Mouse (Mus musculus) gastrocnemius, postnatal 36 days (tissue): ENCODE data around the gene Gcnt7. TPM values are rescaled to one million over a fixed set of nuclear protein-coding genes. Genes with fewer than 3 reads are reported as not detected.
A peak's percentile ranks its signal among the peaks of the same experiment; 100 is the strongest.

Source experiments
- DNase-seq, 2 experiments: peaks; one replicate each; pipeline ENCODE4 v3.0.0; 2022
- intact Hi-C: fragments of 180-260 bp; cut with DNase I; formaldehyde crosslinking; loops from one replicate; pipeline ENCODE4 v1.15.1; 2025
- long read RNA-seq, 2 experiments: library from polyadenylated mRNA; stranded (forward); transcript quantifications; one replicate each; pipeline ENCODE4 v2.0.0; 2021
- total RNA-seq, 2 experiments: library from RNA; stranded (reverse); gene quantifications; 2 replicates each; pipeline ENCODE4 v1.2.3; 2021

Gene Gcnt7
- not detected for total RNA-seq
- long read RNA-seq, experiment 1, partial matches to known transcripts, result 0 of 1 reads
- long read RNA-seq, experiment 1, other reads (novel, unspliced or antisense), result 1 of 1 reads
- long read RNA-seq, experiment 2, result 0 reads

DNA sequence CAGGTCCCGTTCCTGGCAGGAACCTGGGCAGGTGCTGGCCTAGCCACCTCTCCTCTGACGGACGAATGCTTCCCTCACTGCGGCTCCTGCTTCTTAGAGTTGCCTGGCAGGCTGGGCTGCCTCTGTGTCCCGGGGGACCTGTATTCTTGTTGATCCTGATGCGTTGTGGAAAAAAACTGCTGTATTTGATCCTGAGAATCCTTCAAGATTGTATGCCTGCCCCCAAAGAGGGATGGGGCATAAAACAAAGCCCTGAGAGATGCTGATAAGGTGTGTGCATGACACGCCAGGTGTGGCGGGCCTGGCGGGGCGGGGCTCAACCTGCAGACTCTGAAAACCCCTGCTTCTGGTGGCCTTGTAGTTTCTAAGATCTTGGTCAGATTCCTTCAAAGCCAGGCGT lies at the start of gene Gcnt7:
Gcnt7 (minus strand) TSS at position 101 of the 400 bp plus-strand sequence.
- intact Hi-C loops, result no loop called here
- DNase-seq, result no peak

DNA sequence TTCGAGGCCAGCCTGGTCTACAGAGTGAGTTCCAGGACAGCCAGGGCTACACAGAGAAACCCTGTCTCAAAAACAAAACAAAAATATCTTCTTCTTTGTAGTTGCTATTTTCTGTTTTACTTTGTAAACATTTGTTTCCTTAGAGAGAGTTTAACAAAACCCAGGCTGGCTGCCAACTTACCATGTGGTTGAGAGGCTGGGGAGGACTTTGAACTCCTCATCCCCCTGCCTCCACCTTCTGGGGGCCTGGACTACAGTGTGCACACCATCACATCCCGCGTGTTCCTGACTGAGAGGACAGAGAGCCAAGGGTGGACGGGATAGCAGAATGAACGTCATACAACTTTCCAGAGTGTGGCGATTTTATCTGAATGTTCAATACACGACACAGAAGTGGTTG lies 47.7 kb upstream of the Gcnt7 start:
- intact Hi-C loops, result loop anchor here (10.0 kb wide), 1 partner anchor 281 kb away; no protein-coding TSS in a partner anchor
- DNase-seq, result no peak

DNA sequence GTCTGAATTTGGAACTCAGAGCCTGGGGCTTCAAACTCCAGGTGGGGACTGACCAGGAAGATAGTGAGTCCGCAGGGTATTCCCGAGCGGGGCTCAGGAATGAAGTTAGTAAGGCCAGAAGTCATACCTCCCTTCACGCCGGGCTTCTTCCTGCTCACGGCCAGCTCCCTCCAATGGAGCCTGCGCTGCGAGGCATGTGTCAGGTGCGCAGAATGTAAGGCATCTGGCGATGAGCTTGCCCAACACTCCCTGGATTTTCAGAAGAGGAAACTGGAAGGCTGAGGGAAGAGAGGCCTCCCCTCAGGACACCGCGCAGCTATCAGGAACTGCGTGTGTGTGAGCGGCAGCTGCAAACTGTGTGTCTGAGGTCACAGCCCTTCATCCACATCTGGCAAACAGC lies 43.8 kb upstream of the Gcnt7 start:
- intact Hi-C loops, result loop anchor here (5.0 to 10.0 kb wide), 2 partner anchors 120 to 277 kb away; no protein-coding TSS in a partner anchor
- DNase-seq, result no peak

DNA sequence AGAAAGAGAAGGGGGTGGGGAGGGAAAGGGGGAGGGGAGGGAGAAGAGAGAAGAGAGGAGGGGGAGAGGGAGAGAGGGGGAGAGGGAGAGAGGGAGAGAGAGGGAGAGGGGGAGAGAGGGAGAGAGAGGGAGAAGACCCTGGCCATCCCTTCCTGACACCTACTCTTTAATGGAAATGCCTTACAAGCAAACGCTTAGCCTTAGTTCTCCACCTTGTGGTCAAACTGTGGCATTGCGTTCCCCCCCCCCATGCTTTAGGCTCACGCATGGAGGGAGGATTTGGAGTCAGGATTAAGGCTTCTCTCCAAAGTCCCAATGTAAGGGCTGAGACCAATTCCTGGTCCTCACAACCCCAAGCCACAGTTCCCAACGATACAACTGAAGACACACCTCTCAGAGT lies 42.9 kb upstream of the Gcnt7 start:
- intact Hi-C loops, result loop anchor here (2.0 to 10.0 kb wide), 3 partner anchors 21 to 277 kb away; no protein-coding TSS in a partner anchor
- DNase-seq, result no peak

DNA sequence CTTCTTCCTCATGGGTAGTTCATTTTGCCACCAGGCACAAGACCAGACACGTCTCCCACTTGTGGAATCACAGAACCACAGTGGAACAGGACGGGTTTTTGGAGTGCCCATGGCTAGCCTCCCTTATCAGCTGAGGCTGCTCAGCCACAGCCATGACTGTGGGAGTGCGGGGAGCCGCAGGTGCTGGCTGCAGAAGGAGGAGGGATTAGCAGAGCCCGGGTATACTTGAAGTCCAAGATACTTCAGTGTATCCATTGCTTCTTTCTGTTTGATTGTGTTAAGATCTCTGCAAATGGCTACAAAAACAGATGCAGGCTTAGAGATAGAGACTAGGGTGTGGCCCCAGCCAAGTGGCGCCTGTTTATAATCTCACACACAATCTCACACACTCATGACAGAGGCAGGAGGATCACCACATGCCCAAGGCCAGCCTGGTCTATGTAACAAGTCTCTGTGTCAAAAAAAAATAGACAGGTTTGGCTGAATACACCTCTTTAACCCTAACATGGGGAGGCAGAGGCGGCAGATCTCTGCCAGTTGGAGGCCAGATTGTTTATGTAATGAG lies 42.4 kb upstream of the Gcnt7 start:
- DNase-seq, result no peak
- intact Hi-C loops, result loop anchor here (2.0 to 10.0 kb wide), 3 partner anchors 20 to 276 kb away; no protein-coding TSS in a partner anchor

DNA sequence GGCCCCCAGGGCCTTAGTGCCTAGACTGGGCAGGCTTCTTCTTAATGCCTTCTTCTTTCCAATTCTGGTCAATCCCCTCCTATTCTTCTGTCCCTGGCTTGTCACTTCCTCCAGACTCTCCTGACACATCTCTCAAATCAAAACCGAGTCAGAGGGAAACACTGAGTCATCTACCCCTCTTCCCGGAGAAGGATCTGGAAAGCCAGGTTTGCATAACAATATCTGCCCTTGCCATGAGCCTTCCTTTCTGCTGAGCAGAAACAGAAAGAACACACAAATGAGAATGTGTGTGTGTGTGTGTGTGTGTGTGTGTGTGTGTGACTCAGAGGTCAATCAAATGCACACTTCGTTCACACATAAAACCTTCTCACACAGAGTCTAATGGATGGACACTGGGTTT lies 40.4 kb upstream of the Gcnt7 start:
- intact Hi-C loops, result no loop called here
- no peak for DNase-seq

DNA sequence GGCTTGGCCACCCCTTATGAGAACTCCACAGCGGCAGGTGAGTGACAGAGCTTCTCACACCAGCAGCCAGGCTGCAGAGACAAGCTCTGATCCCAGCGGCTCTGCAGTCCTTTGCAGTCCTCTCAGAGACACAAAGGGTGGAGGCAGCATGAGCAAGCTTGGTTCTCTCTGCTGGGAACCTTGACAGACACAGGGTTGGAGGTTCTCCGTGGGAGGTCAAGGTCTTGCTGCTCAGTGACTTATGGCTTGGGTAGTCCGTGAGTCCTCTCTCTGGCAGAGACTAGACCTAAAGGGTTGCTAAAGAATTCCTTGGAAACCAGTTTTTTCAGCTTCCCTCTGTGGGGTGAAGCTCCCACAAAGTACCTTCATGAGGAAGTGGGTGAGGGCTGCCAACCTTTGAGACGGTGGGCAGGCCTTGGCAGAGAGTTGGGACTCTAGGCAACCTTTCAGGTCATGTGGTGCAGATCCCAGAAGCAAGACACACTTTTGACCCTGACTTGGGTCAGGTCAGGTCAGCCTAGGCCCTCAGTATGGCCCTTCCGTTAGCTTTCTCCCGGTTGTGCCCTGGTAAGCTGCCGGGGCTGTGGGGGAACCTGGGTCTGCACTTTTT lies 38.4 kb upstream of the Gcnt7 start:
- DNase-seq, result no peak
- intact Hi-C loops, result no loop called here

DNA sequence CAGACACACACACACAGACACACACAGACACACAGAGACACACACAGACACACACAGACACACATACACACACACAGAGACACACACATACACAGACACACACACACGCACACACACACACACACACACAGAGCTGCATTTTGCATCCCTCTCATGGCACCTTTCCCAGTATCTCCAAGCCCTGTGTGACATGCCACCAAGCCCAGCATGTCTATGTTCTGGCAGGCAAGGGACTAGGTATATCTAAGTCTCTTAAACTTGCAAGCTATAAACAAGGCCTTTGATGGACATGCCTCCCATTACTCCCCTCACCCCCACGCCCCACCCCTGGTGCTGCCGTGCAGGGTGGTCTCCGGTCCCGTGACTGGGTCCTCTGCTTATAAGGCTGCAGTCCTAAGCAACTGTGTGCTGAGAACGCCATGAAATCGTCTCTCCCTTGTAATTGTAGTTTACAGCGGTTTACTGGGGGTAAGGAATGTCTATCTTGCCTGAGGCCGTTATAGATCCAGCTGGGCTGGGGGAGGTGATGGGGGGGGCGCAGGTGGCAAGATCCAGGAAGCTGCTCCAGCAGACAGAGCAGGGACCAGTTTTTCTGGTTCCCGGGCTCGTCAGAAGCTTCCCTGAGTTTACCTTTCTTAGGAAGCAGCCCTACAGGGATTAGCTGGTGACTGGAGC lies 26.4 kb upstream of the Gcnt7 start:
- intact Hi-C loops, result no loop called here
- no peak for DNase-seq

DNA sequence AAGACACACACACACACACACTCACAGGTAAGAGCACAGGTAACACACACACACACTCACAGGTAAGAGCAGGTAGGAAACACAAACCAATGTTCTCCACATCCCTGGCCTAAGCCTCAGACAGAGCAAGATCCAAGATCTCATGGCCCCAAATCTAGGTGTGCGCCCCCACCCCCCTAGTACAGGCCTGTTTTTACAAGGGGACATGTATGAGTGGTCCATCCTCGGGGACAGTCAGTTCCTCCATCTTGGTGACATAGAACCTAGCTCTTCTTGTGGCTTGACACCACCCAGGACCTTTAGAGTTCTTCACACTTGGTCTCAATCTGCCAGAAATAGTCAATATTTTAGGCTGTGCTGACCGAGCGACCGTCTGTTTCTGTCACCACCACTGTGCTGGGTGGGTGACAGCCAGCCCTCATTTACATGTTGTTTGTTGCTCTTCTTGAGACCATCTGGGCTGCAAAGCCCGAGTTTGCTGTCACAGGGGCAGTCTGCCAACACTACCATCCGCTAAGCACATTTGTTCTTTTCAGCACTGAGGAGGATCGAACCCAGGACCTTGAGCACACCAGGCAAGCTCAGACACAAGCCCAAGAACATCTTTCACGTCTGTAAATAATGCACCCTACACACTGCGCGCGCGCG lies 25.5 kb upstream of the Gcnt7 start:
- intact Hi-C loops, result no loop called here

DNA sequence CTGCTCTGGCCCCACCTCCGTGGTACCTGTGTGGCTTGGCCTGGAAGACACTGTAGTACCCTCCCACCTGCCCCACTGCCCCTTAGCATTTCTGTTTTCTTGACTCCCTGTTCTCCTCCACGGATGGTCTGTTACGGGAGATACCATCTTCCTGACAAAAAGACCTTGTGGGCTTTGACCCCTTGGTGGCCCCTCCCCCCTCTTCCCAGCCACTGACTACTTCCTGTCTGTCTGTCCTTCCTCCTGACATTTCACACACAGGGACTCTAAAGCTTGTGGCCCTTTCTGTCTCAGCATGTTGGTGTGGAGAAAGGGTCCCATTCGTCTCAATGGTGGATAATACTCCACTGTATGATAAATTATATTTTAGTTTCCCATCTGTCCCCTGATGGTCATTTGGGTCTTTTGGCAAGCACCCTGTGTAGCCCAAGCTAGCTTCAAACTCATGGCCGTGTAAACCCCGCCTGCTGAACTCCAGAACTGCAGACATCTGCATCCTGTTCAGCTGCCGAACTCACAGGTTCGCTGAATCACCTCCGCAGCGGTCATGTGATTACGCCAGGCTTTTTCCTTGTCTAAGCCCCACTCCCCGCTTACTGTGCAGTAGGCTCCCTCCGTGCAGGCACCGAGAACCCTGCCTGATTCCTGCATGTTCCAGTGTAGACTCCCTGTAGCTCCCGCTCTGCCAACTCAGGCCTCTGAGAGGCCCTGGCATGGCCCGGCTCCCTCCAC lies 23.4 kb upstream of the Gcnt7 start:
- DNase-seq, result no peak
- intact Hi-C loops, result loop anchor here (2.0 kb wide), 1 partner anchor 19 kb away; no protein-coding TSS in a partner anchor

More for the DNA sequence above, 25.5 kb upstream of the Gcnt7 start:
- no peak for DNase-seq

DNA sequence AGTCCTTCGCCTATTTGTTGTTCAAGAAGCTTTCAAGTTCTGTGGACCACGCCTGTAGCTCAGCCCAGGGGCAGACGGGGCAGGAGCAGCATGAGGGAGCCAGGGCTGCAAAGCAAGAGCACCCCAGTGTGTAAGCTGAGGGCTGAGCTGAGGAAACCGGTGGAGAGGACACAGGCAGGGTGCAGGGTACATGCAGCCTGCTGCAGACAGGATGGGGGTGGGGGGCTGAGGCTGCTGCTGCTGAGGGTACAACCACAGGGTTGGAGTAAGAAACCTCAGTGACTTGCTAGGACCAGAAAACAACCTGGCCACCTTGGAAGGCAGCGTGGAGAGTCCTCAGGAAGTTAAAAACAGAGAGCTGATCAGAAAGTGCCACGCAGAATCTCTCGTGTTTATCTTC lies 21.9 kb upstream of the Gcnt7 start:
- intact Hi-C loops, result loop anchor here (2.0 kb wide), 1 partner anchor 21 kb away; no protein-coding TSS in a partner anchor
- no peak for DNase-seq

DNA sequence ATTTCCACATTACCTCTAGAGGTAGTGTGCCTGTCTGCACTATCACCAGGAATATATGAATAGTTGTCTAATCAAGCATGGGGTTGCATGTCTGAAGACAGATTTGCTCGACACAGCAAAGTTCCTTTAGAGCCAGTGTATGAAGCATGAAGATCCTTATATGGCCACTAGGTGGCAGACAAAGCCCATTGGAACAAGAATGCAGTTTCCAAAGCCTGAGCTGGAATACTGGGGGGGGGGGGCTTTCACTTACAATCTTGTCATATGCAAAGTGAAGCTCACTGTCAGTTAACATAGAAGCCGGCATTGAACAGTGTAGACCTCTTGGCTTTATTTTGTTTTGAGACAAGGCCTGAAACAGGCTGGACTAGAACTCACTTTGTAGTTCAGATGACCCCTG lies 19.5 kb upstream of the Gcnt7 start:
- no peak for DNase-seq
- intact Hi-C loops, result loop anchor here (10.0 kb wide), 1 partner anchor 297 kb away; no protein-coding TSS in a partner anchor

DNA sequence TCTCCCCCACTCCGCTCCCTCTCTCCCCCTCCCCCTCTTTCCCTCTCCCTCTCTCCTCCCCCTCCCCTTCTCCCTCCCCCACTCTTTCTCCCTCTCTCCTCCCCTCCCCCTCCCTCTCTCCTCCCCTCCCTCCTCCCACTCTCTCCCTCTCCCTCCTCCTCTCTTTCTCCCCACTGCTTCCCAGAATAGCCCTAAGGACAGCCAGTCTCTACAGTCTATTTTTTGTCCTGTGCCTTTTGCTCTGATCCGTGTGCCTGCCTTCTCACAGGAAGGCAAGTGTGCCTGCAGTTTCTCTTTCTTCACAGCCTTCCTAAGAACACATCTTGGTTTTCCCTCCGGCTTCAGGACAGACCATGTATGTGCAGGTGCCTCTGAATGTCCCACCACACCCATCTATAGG lies 19.0 kb upstream of the Gcnt7 start:
- intact Hi-C loops, result loop anchor here (10.0 kb wide), 1 partner anchor 297 kb away; no protein-coding TSS in a partner anchor
- no peak for DNase-seq

DNA sequence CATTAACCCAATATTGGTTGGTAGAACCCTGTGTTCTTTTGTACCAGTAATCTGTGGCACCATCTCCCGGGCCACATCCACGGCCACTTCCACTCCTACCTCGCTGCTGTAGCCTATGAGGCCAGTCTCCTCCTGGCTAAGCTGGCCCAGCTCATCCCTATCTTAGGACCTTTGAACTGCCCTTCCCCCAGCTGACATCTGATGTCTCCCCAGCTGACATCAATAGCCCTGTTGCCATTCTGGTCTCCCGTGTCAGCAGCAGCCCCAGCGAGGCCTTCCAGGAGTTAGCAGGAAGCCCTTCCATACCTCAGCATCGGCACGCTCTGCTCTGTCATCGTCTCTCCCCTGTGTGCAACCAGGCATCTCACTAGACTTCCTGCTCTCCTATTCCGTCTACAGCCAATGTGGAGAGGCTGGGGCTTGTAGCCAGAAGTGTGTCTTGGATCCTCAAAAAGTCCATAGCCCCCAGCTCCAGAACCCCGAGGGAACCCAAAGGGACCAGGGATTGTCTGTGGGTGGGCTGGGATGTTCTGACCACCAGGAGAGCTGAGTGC lies 18.4 kb upstream of the Gcnt7 start:
- DNase-seq, result peak; percentile 12 to 22
- intact Hi-C loops, result loop anchor here (10.0 kb wide), 1 partner anchor 298 kb away; no protein-coding TSS in a partner anchor

DNA sequence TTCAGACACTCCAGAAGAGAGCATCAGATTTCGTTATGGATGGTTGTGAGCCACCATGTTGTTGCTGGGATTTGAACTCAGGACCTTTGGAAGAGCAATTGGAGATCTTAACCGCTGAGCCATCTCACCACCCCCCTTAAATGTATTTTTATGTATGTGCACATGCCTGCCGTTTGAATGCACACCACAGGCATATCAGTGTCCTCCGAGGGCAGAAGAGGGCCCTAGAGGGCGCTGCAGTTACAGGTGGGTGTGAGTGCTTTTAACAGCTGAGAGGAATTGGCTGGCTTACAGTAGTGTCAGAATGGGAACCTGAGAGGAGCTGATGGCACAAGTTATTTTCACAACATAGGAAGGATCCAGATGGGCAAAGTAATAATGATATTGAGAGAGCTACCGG lies 16.6 kb upstream of the Gcnt7 start:
- peak in 1 of 2 experiments; percentile 32 for DNase-seq
- intact Hi-C loops, result loop anchor here (10.0 kb wide), 1 partner anchor 300 kb away; no protein-coding TSS in a partner anchor

DNA sequence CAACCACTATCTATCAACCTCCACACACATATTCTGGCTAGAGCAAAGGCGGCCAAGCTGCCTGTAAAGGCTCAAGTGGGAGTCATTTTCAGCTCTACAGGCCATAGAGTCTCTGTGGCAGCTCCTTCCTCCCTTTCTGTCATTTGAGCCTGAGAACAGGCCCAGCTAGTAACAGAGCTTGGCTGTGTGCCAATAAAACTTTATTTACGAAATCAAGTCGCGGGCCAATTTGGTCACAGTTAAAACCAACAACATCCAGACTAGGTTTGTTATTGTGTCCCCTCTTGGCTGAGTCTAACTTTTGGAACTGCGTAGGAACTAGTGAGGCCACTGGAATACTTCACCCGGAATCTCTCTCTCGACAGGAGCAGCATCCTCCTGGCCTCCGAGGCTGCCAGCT lies 15.2 kb upstream of the Gcnt7 start:
- DNase-seq, result no peak
- intact Hi-C loops, result loop anchor here (10.0 kb wide), 1 partner anchor 301 kb away; no protein-coding TSS in a partner anchor

DNA sequence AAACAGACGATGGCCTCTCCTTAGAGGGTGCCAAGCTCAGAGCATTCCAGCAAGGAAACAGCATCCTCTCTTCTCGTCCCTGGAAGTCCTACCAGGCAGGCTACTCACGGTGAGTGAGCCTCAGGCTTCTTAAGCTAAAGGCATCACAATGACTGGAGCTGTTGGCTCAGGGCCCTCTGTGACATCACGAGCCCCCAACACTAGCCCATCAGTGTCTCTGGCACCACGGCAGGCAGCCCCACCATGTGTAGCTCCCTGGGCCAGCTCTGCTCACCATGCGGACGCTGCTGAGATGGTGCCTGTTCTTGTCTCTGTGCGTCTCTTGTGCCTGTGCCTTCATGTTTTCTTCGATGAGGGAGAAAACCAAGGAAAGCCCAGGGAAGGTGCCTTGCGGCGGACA lies 13.9 kb upstream of the Gcnt7 start, which contains the start of gene Fam209:
Fam209 (plus strand) TSS at position 203 of the 400 bp plus-strand sequence.
- intact Hi-C loops, result loop anchor here (10.0 kb wide), 1 partner anchor 302 kb away; no protein-coding TSS in a partner anchor
- no peak for DNase-seq

DNA sequence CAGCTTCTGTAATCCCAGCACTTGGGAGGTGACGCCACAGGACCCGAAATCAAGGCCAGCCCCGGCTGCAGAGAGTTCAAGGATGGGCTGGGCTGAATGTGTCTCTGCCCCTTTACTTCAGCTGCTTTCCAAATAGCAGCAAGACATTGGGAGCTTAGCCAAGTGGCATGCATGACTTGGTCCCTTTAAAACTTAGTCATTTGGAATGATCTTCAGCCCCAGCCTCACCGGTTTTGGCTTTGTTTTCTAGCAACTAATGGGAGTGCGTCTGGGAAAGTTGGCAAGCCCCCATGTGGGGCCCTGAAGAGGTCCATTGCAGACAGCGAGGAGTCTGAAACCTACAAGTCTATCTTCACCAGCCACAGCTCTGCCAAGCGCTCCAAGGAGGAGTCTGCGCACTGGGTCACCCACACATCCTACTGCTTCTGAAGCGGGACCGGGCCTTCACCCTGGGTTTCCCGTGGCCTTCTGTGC lies 10.0 kb upstream of the Gcnt7 start:
- intact Hi-C loops, result no loop called here
- DNase-seq, result no peak

DNA sequence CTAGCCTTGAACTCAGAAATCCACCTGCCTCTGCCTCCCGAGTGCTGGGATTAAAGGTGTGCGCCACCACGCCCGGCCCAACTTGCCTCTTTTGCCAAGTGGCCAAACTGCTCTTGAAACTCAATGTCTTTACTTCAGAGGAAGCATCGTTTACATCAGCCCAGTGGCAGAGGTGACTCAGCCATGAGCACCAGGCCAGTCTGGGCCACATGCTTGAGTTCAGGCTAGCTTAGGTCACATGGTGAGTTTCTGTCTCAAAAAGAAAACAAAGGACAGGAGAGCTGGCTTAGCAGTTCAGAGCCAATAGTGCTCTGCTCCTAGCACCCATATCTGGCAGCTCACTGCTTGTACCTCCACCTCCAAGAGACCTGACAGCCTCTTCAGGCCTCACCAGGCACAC lies 8.8 kb upstream of the Gcnt7 start:
- DNase-seq, result no peak
- intact Hi-C loops, result no loop called here
